Mouse (Mus musculus) heart, adult 11 months (tissue): Measurements from ENCODE around the gene Cda.
"Not testable (repeated sequence)": the region's sequence is repeated elsewhere in the genome, so short reads cannot be mapped to it uniquely, and the experiment has no call there.

Experiments used
- DNase-seq: peaks from one replicate; pipeline ENCODE4 v3.0.0; 2022

The Cda gene

GRCm38 (mm10) chr4:138330264-138330671 lies 37.5 kb downstream of the Cda start:
- peak; percentile 81 for DNase-seq

GRCm38 (mm10) chr4:138327891-138328470 lies 39.8 kb downstream of the Cda start:
- DNase-seq = peak; percentile 87

GRCm38 (mm10) chr4:138327155-138327554 lies 40.6 kb downstream of the Cda start:
- DNase-seq = not testable (repeated sequence)

- DNase-seq = peak; percentile 99
These were observed 41.6 kb downstream of the Cda start, which contains the start of gene Pink1 for GRCm38 (mm10) chr4:138326077-138326695. Gene Pink1, minus strand, starts transcription at chr4:138326307.

- peak; percentile 100 for DNase-seq
These were observed 42.2 kb downstream of the Cda start for GRCm38 (mm10) chr4:138325466-138326076.

GRCm38 (mm10) chr4:138324451-138324850 lies 43.3 kb downstream of the Cda start:
- DNase-seq = peak; percentile 93

- DNase-seq = peak; percentile 93
These were observed 44.0 kb downstream of the Cda start for GRCm38 (mm10) chr4:138323753-138324152.

- DNase-seq = no peak
These were observed 45.1 kb downstream of the Cda start for GRCm38 (mm10) chr4:138322692-138323091.

- peak; percentile 89 for DNase-seq
These were observed 46.3 kb downstream of the Cda start for GRCm38 (mm10) chr4:138321488-138321887.

- peak; percentile 89 for DNase-seq
These were observed 47.1 kb downstream of the Cda start for GRCm38 (mm10) chr4:138320711-138321110.

GRCm38 (mm10) chr4:138319508-138319907 lies 48.3 kb downstream of the Cda start:
- DNase-seq = peak; percentile 97

- DNase-seq = peak; percentile 94
These were observed 49.1 kb downstream of the Cda start for GRCm38 (mm10) chr4:138318509-138319266.

GRCm38 (mm10) chr4:138316369-138316768 lies 51.4 kb downstream of the Cda start:
- peak; percentile 88 for DNase-seq

- DNase-seq = peak; percentile 90
These were observed 52.0 kb downstream of the Cda start for GRCm38 (mm10) chr4:138315781-138316180.

- DNase-seq = peak; percentile 88
These were observed 54.0 kb downstream of the Cda start for GRCm38 (mm10) chr4:138313795-138314194.

GRCm38 (mm10) chr4:138313021-138313420 lies 54.8 kb downstream of the Cda start:
- peak; percentile 91 for DNase-seq

- peak; percentile 87 for DNase-seq
These were observed 55.7 kb downstream of the Cda start for GRCm38 (mm10) chr4:138312105-138312504.

GRCm38 (mm10) chr4:138311595-138311994 lies 56.2 kb downstream of the Cda start:
- peak; percentile 92 for DNase-seq

GRCm38 (mm10) chr4:138310311-138310910 lies 57.4 kb downstream of the Cda start:
- peak; percentile 92 for DNase-seq

GRCm38 (mm10) chr4:138307739-138308138 lies 60.1 kb downstream of the Cda start:
- DNase-seq = peak; percentile 86

- peak; percentile 92 for DNase-seq
These were observed 60.8 kb downstream of the Cda start for GRCm38 (mm10) chr4:138307025-138307424.

GRCm38 (mm10) chr4:138304340-138305104 lies 63.3 kb downstream of the Cda start, which contains the start of gene Ddost:
Gene Ddost, plus strand, starts transcription at chr4:138304730.
- peak; percentile 100 for DNase-seq
